ENCODE assay signal across 12 mouse cellular contexts in genomic region chr2:146561505-146561904, GRCm38 (mm10). TPM values are rescaled to one million over a fixed set of nuclear protein-coding genes. Genes with fewer than 3 reads are reported as not detected.
DNase-seq lines count a peak whose midpoint lies in the region; ATAC-seq and TF ChIP-seq lines count a peak whose summit lies in the region.
"Had no signal": no experiment of that assay in that cellular context is flagged by ENCODE, and none has a peak within 500 bp of the region (broad histone marks: within the 10 kb centered on the region; RNA-seq: fewer than 3 reads in every experiment).

No protein-coding gene starts in this region.

- no peak overlapping the region for H3K4me3 ChIP-seq in lung, adult 2 months (replicated peaks; ENCODE audit: extremely low read depth, low read depth, low read length)
- H3K4me3 ChIP-seq in embryonic facial prominence, embryonic 14.5 days (ENCODE audit: low read depth, low read length), result no peak overlapping the region
- H3K4me3 ChIP-seq: left cerebral cortex, adult 2 months; liver, embryonic 12.5 days had no signal

- no peaks in the 10 kb centered on the region for H3K9me3 ChIP-seq in embryonic facial prominence, embryonic 14.5 days (ENCODE audit: control insufficient read depth, low read length)
- H3K9me3 ChIP-seq: liver, embryonic 12.5 days had no signal

- peak; percentile 67; the same call in 1 of the 2 replicates for ATAC-seq in embryonic facial prominence, embryonic 14.5 days (ENCODE audit: low read depth)
- ATAC-seq: CD4-positive, CD25-positive, alpha-beta regulatory T cell, adult 4 months; liver, embryonic 12.5 days had no signal

- TF ChIP-seq POLR2A in lung, adult 2 months (IDR thresholded peaks at IDR 0.05; ENCODE audit: borderline replicate concordance, extremely low read depth, low read depth, low read length), result no peak

- WGBS in lung, adult 2 months, result 23% methylated on average over 3 of the region's 3 CpGs
- 32% methylated on average over 3 of the region's 3 CpGs for WGBS in embryonic facial prominence, embryonic 14.5 days

- H3K36me3 ChIP-seq in embryonic facial prominence, embryonic 14.5 days (ENCODE audit: control insufficient read depth, insufficient read depth, low read length), result no peaks in the 10 kb centered on the region
- H3K36me3 ChIP-seq: liver, embryonic 12.5 days had no signal

- peak overlapping the region; percentile 13; the same call in 1 of the 2 replicates for H3K27ac ChIP-seq in embryonic facial prominence, embryonic 14.5 days (replicated peaks; ENCODE audit: low read depth, low read length)
- H3K27ac ChIP-seq: left cerebral cortex, adult 2 months; liver, embryonic 12.5 days had no signal

- no peak overlapping the region for H3K9ac ChIP-seq in embryonic facial prominence, embryonic 14.5 days (ENCODE audit: low read depth, low read length)
- H3K9ac ChIP-seq: liver, embryonic 12.5 days had no signal

- no peak for TF ChIP-seq CTCF in lung, adult 2 months (IDR thresholded peaks at IDR 0.05; ENCODE audit: insufficient read depth, low read length)

- H3K27me3 ChIP-seq in embryonic facial prominence, embryonic 14.5 days (replicated peaks; ENCODE audit: control insufficient read depth, insufficient read depth, low read length), result no peaks in the 10 kb centered on the region
- H3K27me3 ChIP-seq: liver, embryonic 12.5 days had no signal

- H3K4me2 ChIP-seq in embryonic facial prominence, embryonic 14.5 days (ENCODE audit: low read depth, low read length), result no peak overlapping the region
- H3K4me2 ChIP-seq: liver, embryonic 12.5 days had no signal

- H3K4me1 ChIP-seq in lung, adult 2 months (ENCODE audit: control insufficient read depth, insufficient read depth, low read length), result peaks cover 9% of the 10 kb centered on the region
- no peaks in the 10 kb centered on the region for H3K4me1 ChIP-seq in embryonic facial prominence, embryonic 14.5 days (ENCODE audit: control insufficient read depth, insufficient read depth, low read length)

- peak; percentile 84 for DNase-seq in heart, adult 11 months
- DNase-seq in heart, adult 8-10 months (ENCODE audit: low spot score), result no peak
- DNase-seq in lung, adult 18-20 months, result peak; percentile 38 to 60
- no peak for DNase-seq in lung, adult 2 months
- DNase-seq in embryonic facial prominence, embryonic 14.5 days (ENCODE audit: low spot score), result peak; percentile 79
- peak; percentile 69 for DNase-seq in lung, postnatal 36 days
- DNase-seq in spleen, postnatal 14 days (ENCODE audit: low spot score in 2 of 2), result no peak
- DNase-seq: cerebellum, adult 9-10 months; thymus, postnatal 25 days had no signal

RNA-seq across cellular contexts. Expression of gene Ralgapa2, which starts 49.4 kb away (rescaled TPM):
- total RNA-seq in heart, adult 8-10 months (2022), result 10 to 100 TPM; 38.6 to 45.9 (median 41.2) TPM
- 21.1 and 22.7 TPM in 2 replicates for polyA plus RNA-seq in lung, adult 2 months (2012; rRNA removed)
- 4.9 and 6.3 TPM in 2 replicates for polyA plus RNA-seq in embryonic facial prominence, embryonic 14.5 days (2014; fragmentation: Nextera tagmentation; extraction: Ambion mirVana)

Comparison
In these comparisons a context has a peak if more than half of its experiments do, and no peak if none do; other contexts are left out.
1. DNase-seq: peak in heart, adult 11 months (single experiment), lung, adult 18-20 months (2 of 2), embryonic facial prominence, embryonic 14.5 days (single experiment) and lung, postnatal 36 days (single experiment); none in heart, adult 8-10 months (single experiment), lung, adult 2 months (single experiment) and spleen, postnatal 14 days (0 of 2).